Mouse (Mus musculus): Measurements from ENCODE around the gene Raf1. TPM values are rescaled to one million over a fixed set of nuclear protein-coding genes. Genes with fewer than 3 reads are reported as not detected.
A peak's percentile ranks its signal among the peaks of the same experiment; 100 is the strongest.

The Raf1 gene
- total RNA-seq, 2 experiments from 2014 or later: 129 to 136 TPM

DNA sequence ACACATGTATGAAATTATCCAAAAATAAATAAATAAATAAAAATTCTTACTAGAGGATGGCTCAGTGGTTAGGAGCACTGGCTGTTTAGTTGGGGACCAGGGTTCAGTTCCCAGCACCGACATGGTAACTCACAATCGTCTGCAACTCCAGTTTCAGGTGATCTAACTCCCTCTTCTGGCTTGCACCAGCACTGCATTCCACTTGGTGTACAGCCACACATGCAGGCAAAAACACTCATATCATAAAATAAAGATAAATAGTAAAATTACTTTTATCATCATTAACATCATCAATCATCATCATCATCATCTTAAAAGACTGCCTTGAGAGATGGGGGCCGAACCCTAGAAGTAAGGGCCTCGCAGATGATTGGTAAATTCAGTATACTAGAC lies 75.1 kb downstream of the Raf1 start:
- peak overlapping the region; percentile 98 for H3K27ac ChIP-seq
- H3K4me3 ChIP-seq: peak overlapping the region; percentile 85
- TF ChIP-seq CTCF (IDR thresholded peaks at IDR 0.05): peak; percentile 24; the same call in 1 of the 2 replicates
- intact Hi-C loops (cut with DNase I): loop anchor here (5.0 to 10.0 kb wide), 5 partner anchors 76 to 203 kb away; partner anchors contain the start of genes Cand2, Raf1 and Rpl32
- DNase-seq: no peak

- intact Hi-C loops (cut with DNase I): no loop called here
- no peak for TF ChIP-seq CTCF (IDR thresholded peaks at IDR 0.05)
- Histone ChIP-seq H3K27ac (no peak overlapping the region), H3K4me3 (no peak overlapping the region)
- DNase-seq: no peak
Observed at GRCm38 (mm10) chr6:115595667-115596066, 80.8 kb downstream of the Raf1 start.

- Histone ChIP-seq H3K27ac (no peak overlapping the region), H3K4me3 (no peak overlapping the region)
- DNase-seq: no peak
- no peak for TF ChIP-seq CTCF (IDR thresholded peaks at IDR 0.05)
- intact Hi-C loops (cut with DNase I): no loop called here
Observed at GRCm38 (mm10) chr6:115594463-115594862, 82.0 kb downstream of the Raf1 start.

DNA sequence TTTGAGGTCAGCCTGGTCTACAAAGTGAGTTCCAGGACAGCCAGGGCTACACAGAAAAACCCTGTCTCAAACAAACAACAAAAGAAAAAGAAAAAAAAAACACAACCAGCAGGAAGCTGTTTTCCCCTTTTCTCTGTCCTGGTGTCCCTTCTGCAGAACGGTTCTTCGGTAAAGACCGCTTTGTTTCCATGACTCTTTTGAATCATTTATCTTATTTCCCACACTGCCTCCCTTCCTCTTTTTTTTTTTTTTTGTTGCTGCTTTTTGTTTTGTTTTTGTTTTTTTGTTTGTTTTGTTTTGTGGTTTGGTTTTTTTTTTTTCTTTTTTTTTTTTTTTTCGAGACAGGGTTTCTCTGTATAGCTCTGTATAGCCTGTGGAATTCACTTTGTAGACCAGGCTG lies 83.2 kb downstream of the Raf1 start:
- Histone ChIP-seq H3K27ac (no peak overlapping the region), H3K4me3 (no peak overlapping the region)
- DNase-seq: no peak
- intact Hi-C loops (cut with DNase I): no loop called here
- no peak for TF ChIP-seq CTCF (IDR thresholded peaks at IDR 0.05)

- peak; percentile 3 for DNase-seq
- TF ChIP-seq CTCF (IDR thresholded peaks at IDR 0.05): no peak
- intact Hi-C loops (cut with DNase I): no loop called here
- no peak within 1 kb of the TSS for H3K4me3 ChIP-seq
- no peak within 1 kb of the TSS for H3K27ac ChIP-seq
Observed at GRCm38 (mm10) chr6:115592458-115592857, 84.0 kb downstream of the Raf1 start, which contains the start of gene Mkrn2os. Gene Mkrn2os (minus strand): TSS chr6:115592576.

GRCm38 (mm10) chr6:115591692-115592359 lies 84.6 kb downstream of the Raf1 start:
- no peak for TF ChIP-seq CTCF (IDR thresholded peaks at IDR 0.05)
- Histone ChIP-seq H3K4me3 (no peak overlapping the region), H3K27ac (no peak overlapping the region)
- intact Hi-C loops (cut with DNase I): no loop called here
- DNase-seq: peak; percentile 15

GRCm38 (mm10) chr6:115586321-115586720 lies 90.1 kb downstream of the Raf1 start:
- peak overlapping the region; percentile 94 for H3K27ac ChIP-seq
- intact Hi-C loops (cut with DNase I): no loop called here
- DNase-seq: peak; percentile 84
- no peak for TF ChIP-seq CTCF (IDR thresholded peaks at IDR 0.05)
- H3K4me3 ChIP-seq: peak overlapping the region; percentile 53

GRCm38 (mm10) chr6:115584176-115584575 lies 92.3 kb downstream of the Raf1 start:
- intact Hi-C loops (cut with DNase I): no loop called here
- peak; percentile 16 for DNase-seq
- Histone ChIP-seq H3K27ac (0 out of 2 replicates have a peak overlapping the region, but pooled peaks have one; percentile 5), H3K4me3 (no peak overlapping the region)
- TF ChIP-seq CTCF (IDR thresholded peaks at IDR 0.05): peak; percentile 31; the same call in 1 of the 2 replicates

GRCm38 (mm10) chr6:115583430-115584125 lies 92.9 kb downstream of the Raf1 start:
- no peak overlapping the region for H3K4me3 ChIP-seq
- peak overlapping the region; percentile 5; the same call in 1 of the 2 replicates for H3K27ac ChIP-seq
- intact Hi-C loops (cut with DNase I): no loop called here
- TF ChIP-seq CTCF (IDR thresholded peaks at IDR 0.05): no peak
- DNase-seq: peak; percentile 19

DNA sequence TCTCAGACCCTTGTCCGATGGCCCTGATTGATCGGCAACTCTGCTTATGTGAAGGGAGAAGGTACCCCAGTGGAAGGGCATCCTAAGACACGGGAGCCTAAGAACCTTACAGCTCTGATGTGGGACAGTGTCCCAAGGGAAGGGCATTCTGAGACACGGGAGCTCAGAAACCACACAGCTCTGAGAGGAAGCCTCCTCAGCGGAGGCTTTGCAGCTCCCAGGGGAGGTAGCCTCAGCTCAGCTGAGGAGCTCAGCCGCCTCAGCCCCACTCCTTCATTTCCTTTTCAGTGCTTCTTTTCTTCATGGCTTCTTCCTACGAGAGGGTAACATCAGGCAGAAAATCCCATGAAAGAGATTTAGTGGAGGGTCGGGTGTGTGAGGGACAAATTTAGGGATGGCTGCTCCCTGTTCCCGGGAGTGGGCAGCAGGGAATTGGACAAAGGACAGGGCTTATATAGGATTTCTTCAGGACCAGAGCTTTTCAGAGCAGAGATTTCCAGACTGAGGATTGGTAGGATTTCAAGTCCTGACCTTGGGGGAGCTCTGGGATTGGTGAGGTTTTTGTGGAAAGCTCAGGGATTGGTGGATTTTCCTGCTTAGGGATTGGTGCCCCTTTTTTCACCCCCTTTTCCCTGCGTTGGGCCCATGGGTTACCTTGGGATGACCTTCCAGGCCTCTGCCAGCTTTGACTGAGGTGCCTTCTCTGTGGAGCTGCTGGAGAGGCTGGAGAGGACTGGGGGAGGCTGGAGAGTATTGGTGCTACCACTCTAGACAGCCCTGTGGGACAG lies 93.9 kb downstream of the Raf1 start:
- no peak for TF ChIP-seq CTCF (IDR thresholded peaks at IDR 0.05)
- no peak overlapping the region for H3K4me3 ChIP-seq
- peak; percentile 6 for DNase-seq
- H3K27ac ChIP-seq: no peak overlapping the region
- intact Hi-C loops (cut with DNase I): no loop called here

DNA sequence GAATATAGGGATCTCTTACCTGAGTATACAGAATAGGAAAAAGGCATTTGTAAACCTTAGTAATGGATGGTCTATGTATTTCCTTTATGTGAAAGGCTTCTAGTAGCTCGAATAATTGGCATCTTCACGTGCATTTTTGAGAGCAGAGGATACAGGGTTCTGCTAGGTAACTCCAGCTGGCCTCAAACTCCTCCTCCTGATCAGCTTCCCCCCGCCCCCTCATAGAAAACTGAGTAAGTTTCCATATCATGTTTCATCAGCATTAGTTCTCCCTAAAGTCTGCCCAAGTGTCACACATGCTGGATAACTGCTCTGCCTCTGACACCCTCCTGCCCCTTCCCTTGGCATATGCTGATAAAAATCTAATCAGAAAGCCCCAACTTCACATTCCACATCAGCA lies 95.6 kb downstream of the Raf1 start:
- TF ChIP-seq CTCF (IDR thresholded peaks at IDR 0.05): no peak
- DNase-seq: peak; percentile 1
- no peak overlapping the region for H3K27ac ChIP-seq
- intact Hi-C loops (cut with DNase I): no loop called here
- H3K4me3 ChIP-seq: no peak overlapping the region

DNA sequence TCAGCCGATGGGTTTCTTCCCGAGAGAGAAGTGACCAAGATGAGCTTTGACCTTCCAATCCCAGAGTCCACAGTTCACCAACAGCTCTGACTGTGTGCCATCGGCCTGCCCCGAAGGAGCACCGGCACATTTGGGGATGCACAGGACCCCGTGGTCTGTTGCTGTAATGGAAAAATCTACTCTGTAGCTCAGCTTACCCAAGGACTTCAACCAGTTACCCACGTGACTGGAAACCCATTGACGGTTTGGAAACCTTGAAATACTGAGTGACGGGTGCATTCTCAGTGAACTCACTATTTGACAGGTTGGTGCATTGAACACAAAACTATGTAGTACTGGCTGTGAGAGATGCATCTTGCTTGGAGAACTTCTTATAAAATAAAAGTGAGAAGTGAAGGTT lies 98.5 kb downstream of the Raf1 start:
- no peak for TF ChIP-seq CTCF (IDR thresholded peaks at IDR 0.05)
- no peak overlapping the region for H3K4me3 ChIP-seq
- intact Hi-C loops (cut with DNase I): no loop called here
- DNase-seq: peak; percentile 1
- no peak overlapping the region for H3K27ac ChIP-seq

DNA sequence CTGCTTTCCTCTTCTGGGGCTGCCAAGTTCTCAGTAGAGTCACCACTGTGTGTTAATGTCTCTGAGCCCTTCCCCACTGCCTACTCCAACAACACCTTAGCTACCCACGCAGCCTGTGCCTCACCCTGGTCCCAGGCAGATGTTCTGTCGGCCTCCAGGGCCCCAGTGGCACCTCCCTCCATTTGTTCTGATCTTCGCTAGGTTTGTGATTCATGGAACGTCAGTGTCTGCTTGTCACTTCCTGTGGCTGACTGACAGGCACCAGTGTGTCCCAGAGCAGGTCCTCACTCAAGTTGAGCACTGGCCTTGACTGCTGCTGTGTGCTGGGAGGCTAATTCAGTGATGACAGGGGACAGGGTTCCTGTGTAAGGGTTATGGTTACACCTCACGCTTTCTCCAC lies 99.0 kb downstream of the Raf1 start:
- Histone ChIP-seq H3K4me3 (no peak overlapping the region), H3K27ac (no peak overlapping the region)
- intact Hi-C loops (cut with DNase I): no loop called here
- DNase-seq: no peak
- TF ChIP-seq CTCF (IDR thresholded peaks at IDR 0.05): no peak
